Mouse (Mus musculus) CH12.LX (cell line): ENCODE measurements around the gene Rab33a. TPM values are rescaled to one million over a fixed set of nuclear protein-coding genes. Genes with fewer than 3 reads are reported as not detected.

ENCODE experiments used
- DNase-seq: peaks from one replicate; pipeline ENCODE4 v3.0.0-alpha.2; 2013; ENCODE audit errors: extremely low read depth
- H3K27ac ChIP-seq: 2 replicates; pipeline ENCODE4 v1.5.1; 2012; ENCODE audit warnings: low read depth, mild to moderate bottlenecking, control low read depth, moderate library complexity; ENCODE audit not compliant: insufficient read depth
- H3K27me3 ChIP-seq: replicated peaks from 2 replicates; pipeline ENCODE3; 2012; ENCODE audit warnings: inconsistent platforms
- H3K36me3 ChIP-seq, 2 experiments: replicated peaks in 1 of 2; 2 replicates each; pipeline versions ENCODE3 to v1.6.1; 2012; ENCODE audit warnings: inconsistent platforms in 1 of 2, low read length in 1 of 2, mild to moderate bottlenecking in 1 of 2, mixed read lengths in 1 of 2, moderate library complexity in 1 of 2; ENCODE audit not compliant: control insufficient read depth in 1 of 2, insufficient read depth in 1 of 2
- H3K4me1 ChIP-seq, 2 experiments: 2 replicates each; pipeline ENCODE4 v1.6.1; 2012; ENCODE audit warnings: inconsistent platforms in 1 of 2, moderate library complexity in 1 of 2; ENCODE audit not compliant: insufficient read depth in 2 of 2, control insufficient read depth in 1 of 2
- H3K4me2 ChIP-seq: 2 replicates; pipeline ENCODE4 v1.6.1; 2012; ENCODE audit warnings: low read depth, mild to moderate bottlenecking, control low read depth; ENCODE audit not compliant: poor library complexity, insufficient read depth, severe bottlenecking
- H3K4me3 ChIP-seq, 3 experiments: fragments of 150-350 bp in 1 of 3; sonication (generic) in 1 of 3; replicated peaks in 1 of 3; 2 replicates each; pipeline versions ENCODE3 to v1.5.1; 2011 to 2012; ENCODE audit warnings: low read depth in 2 of 3, low read length in 2 of 3, mild to moderate bottlenecking in 2 of 3, moderate library complexity in 2 of 3, control low read depth in 1 of 3, improper control_type of control experiment in 1 of 3, inconsistent platforms in 1 of 3, mixed read lengths in 1 of 3; ENCODE audit not compliant: poor library complexity in 1 of 3
- H3K79me2 ChIP-seq: replicated peaks from 2 replicates; pipeline ENCODE4 v1.6.1; 2012; ENCODE audit warnings: mild to moderate bottlenecking, moderate library complexity; ENCODE audit not compliant: control insufficient read depth, poor library complexity, insufficient read depth, severe bottlenecking; ENCODE audit errors: extremely low read depth
- H3K9ac ChIP-seq: 2 replicates; pipeline ENCODE4 v1.6.1; 2012; ENCODE audit warnings: low read depth, mild to moderate bottlenecking, control low read depth, moderate library complexity; ENCODE audit not compliant: insufficient read depth
- H3K9me3 ChIP-seq: replicated peaks from 2 replicates; pipeline ENCODE3; 2012; ENCODE audit warnings: low read length, inconsistent platforms, mixed read lengths
- BHLHE40 ChIP-seq: IDR thresholded peaks from 2 replicates; pipeline ENCODE4 v1.6.1; 2011; ENCODE audit warnings: mild to moderate bottlenecking, low read depth, low read length, improper control_type of control experiment
- CHD1 ChIP-seq: IDR thresholded peaks from 2 replicates; pipeline ENCODE4 v1.6.1; 2012; ENCODE audit warnings: low read depth, low read length, improper control_type of control experiment, inconsistent platforms
- CHD2 ChIP-seq: IDR thresholded peaks from 2 replicates; pipeline ENCODE4 v1.6.1; 2011; ENCODE audit warnings: low read length, improper control_type of control experiment
- CTCF ChIP-seq, 2 experiments: IDR thresholded peaks in 1 of 2; conservative IDR thresholded peaks in 1 of 2; 2 replicates each; pipeline ENCODE4 v1.5.1; 2011 to 2012; ENCODE audit warnings: low read depth in 2 of 2, low read length in 2 of 2, improper control_type of control experiment in 1 of 2, inconsistent platforms in 1 of 2, mild to moderate bottlenecking in 1 of 2, moderate library complexity in 1 of 2
- E2F4 ChIP-seq: IDR thresholded peaks from 2 replicates; pipeline ENCODE4 v1.6.1; 2011; ENCODE audit warnings: low read depth, low read length, improper control_type of control experiment; ENCODE audit not compliant: insufficient replicate concordance
- ELF1 ChIP-seq: IDR thresholded peaks from 2 replicates; pipeline ENCODE4 v1.6.1; 2014; ENCODE audit warnings: low read depth, mild to moderate bottlenecking, inconsistent platforms, low read length, improper control_type of control experiment
- ETS1 ChIP-seq: conservative IDR thresholded peaks from 2 replicates; pipeline ENCODE4 v1.6.1; 2012; ENCODE audit warnings: low read depth, mild to moderate bottlenecking, inconsistent platforms, low read length, improper control_type of control experiment, moderate library complexity
- GABPA ChIP-seq: IDR thresholded peaks from 2 replicates; pipeline ENCODE4 v1.6.1; 2012; ENCODE audit warnings: low read depth, low read length, improper control_type of control experiment, inconsistent platforms; ENCODE audit not compliant: insufficient replicate concordance
- IRF4 ChIP-seq: IDR thresholded peaks from 2 replicates; pipeline ENCODE4 v1.6.1; 2014; ENCODE audit warnings: low read depth, mild to moderate bottlenecking, inconsistent platforms, low read length, improper control_type of control experiment
- JUN ChIP-seq: IDR thresholded peaks from 2 replicates; pipeline ENCODE4 v1.6.1; 2011; ENCODE audit warnings: low read depth, mild to moderate bottlenecking, low read length, improper control_type of control experiment, moderate library complexity; ENCODE audit not compliant: insufficient read depth
- JUND ChIP-seq: conservative IDR thresholded peaks from 2 replicates; pipeline ENCODE4 v1.6.1; 2011; ENCODE audit warnings: low read depth, low read length, improper control_type of control experiment
- MAFK ChIP-seq: IDR thresholded peaks from 2 replicates; pipeline ENCODE4 v1.6.1; 2011; ENCODE audit warnings: low read length, improper control_type of control experiment; ENCODE audit not compliant: insufficient replicate concordance
- MAX ChIP-seq: IDR thresholded peaks from 2 replicates; pipeline ENCODE4 v1.6.1; 2011; ENCODE audit warnings: low read length, improper control_type of control experiment
- MEF2A ChIP-seq: IDR thresholded peaks from 2 replicates; pipeline ENCODE4 v1.6.1; 2014; ENCODE audit warnings: low read depth, mild to moderate bottlenecking, inconsistent platforms, low read length, improper control_type of control experiment, borderline replicate concordance
- MXI1 ChIP-seq: IDR thresholded peaks from 2 replicates; pipeline ENCODE4 v1.6.1; 2011; ENCODE audit warnings: mild to moderate bottlenecking, low read depth, low read length, improper control_type of control experiment
- MYC ChIP-seq: IDR thresholded peaks from 2 replicates; pipeline ENCODE4 v1.6.1; 2011; ENCODE audit warnings: low read depth, mild to moderate bottlenecking, improper control_type of control experiment, low read length
- NELFE ChIP-seq: IDR thresholded peaks from 2 replicates; pipeline ENCODE4 v1.6.1; 2011; ENCODE audit warnings: low read depth, low read length, improper control_type of control experiment
- NRF1 ChIP-seq: IDR thresholded peaks from 2 replicates; pipeline ENCODE4 v1.6.1; 2014; ENCODE audit warnings: low read depth, mild to moderate bottlenecking, inconsistent platforms, low read length, improper control_type of control experiment, moderate library complexity
- PAX5 ChIP-seq: IDR thresholded peaks from 2 replicates; pipeline ENCODE4 v1.6.1; 2012; ENCODE audit warnings: low read length, inconsistent platforms, mixed read lengths
- POLR2A ChIP-seq: IDR thresholded peaks from 2 replicates; pipeline ENCODE4 v1.6.1; 2011; ENCODE audit warnings: low read depth, mild to moderate bottlenecking, improper control_type of control experiment, low read length
- POLR2AphosphoS2 ChIP-seq: IDR thresholded peaks from 2 replicates; pipeline ENCODE4 v1.6.1; 2011; ENCODE audit warnings: low read depth, low read length, improper control_type of control experiment
- RAD21 ChIP-seq: IDR thresholded peaks from 2 replicates; pipeline ENCODE4 v1.6.1; 2011; ENCODE audit warnings: low read depth, mild to moderate bottlenecking, low read length, improper control_type of control experiment, moderate library complexity
- SIN3A ChIP-seq: IDR thresholded peaks from 2 replicates; pipeline ENCODE4 v1.6.1; 2012; ENCODE audit warnings: low read length, improper control_type of control experiment, inconsistent platforms
- SMC3 ChIP-seq: IDR thresholded peaks from 2 replicates; pipeline ENCODE4 v1.6.1; 2011; ENCODE audit warnings: low read depth, low read length, improper control_type of control experiment
- TCF12 ChIP-seq: IDR thresholded peaks from 2 replicates; pipeline ENCODE4 v1.6.1; 2014; ENCODE audit warnings: low read depth, mild to moderate bottlenecking, inconsistent platforms, low read length, improper control_type of control experiment
- USF2 ChIP-seq: conservative IDR thresholded peaks from 2 replicates; pipeline ENCODE4 v1.6.1; 2011; ENCODE audit warnings: low read depth, low read length, improper control_type of control experiment
- ZKSCAN1 ChIP-seq: IDR thresholded peaks from 2 replicates; pipeline ENCODE4 v1.6.1; 2012; ENCODE audit warnings: low read depth, inconsistent platforms, low read length, improper control_type of control experiment, borderline replicate concordance
- ZMIZ1 ChIP-seq: IDR thresholded peaks from 2 replicates; pipeline ENCODE4 v1.6.1; 2012; ENCODE audit warnings: low read depth, mild to moderate bottlenecking, inconsistent platforms, low read length, improper control_type of control experiment
- ZNF384 ChIP-seq: IDR thresholded peaks from 2 replicates; pipeline ENCODE4 v1.6.1; 2012; ENCODE audit warnings: low read depth, low read length, improper control_type of control experiment, inconsistent platforms
- dilution Hi-C: fragments of 300-500 bp; cut with MboI; formaldehyde crosslinking; loops from 2 replicates; pipeline ENCODE4 v1.14.3; 2020; ENCODE audit warnings: low sequenced_read_pairs; ENCODE audit not compliant: extremely low pct_unique_long_range_greater_than_20kb, extremely low pct_ligation_motif_present
- in situ Hi-C: fragments of 300-500 bp; cut with MboI; formaldehyde crosslinking; loops from 3 replicates; pipeline ENCODE4 v1.14.3; 2019; ENCODE audit warnings: low sequenced_read_pairs, low pct_ligation_motif_present, low pct_unique_long_range_greater_than_20kb, mixed read lengths
- polyA plus RNA-seq: library from polyadenylated mRNA; unstranded; fragments of >175 nt; gene quantifications from 2 replicates; pipeline ENCODE4 v1.2.1, GENCODE M21; 2012; ENCODE audit warnings: low read depth; ENCODE audit not compliant: insufficient read length
- total RNA-seq, 2 experiments: library from RNA; depleted of rRNA; stranded (reverse); fragments of 300-350 nt in 1 of 2; fragments of >200 nt in 1 of 2; gene quantifications; 2 replicates each; pipeline ENCODE4 v1.2.3; 2012 to 2014

The Rab33a gene
- total and polyA plus RNA-seq, 3 experiments = 0.13 TPM; not detected in 2

DNA sequence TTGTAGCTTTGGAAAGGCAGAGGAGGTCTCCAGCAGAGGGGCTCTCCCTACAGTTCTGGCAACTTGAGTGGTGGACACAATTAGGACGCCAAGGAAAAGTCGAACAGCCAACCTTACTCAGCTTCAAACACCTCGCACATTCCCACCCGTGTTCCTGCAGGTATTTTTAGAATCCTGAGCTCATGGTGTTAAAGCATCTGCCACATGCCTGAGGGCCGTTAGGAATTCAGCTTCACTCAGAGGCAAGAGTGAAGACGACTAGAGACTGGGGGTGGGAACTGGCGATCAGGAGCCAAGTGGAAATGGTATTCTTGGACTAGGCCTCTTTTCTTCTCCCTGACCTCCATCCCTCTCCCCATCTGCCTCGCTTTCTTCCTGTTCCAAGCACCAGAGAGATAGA, 6.8 kb downstream of the Rab33a start:
- Histone ChIP-seq H3K9me3 (no peaks in the 10 kb centered on the region), H3K27ac (no peak overlapping the region), H3K4me2 (no peak overlapping the region), H3K4me3 (no peak overlapping the region), H3K36me3 (no peaks in the 10 kb centered on the region), H3K4me1 (peaks cover 0 to 21% of the 10 kb centered on the region in 2 experiments; a peak in 2 of 4 replicates), H3K27me3 (no peaks in the 10 kb centered on the region), H3K79me2 (no peaks in the 10 kb centered on the region), H3K9ac (no peak overlapping the region)
- no peak for TF ChIP-seq MEF2A
- TF ChIP-seq USF2 = no peak
- no peak for TF ChIP-seq POLR2AphosphoS2
- no peak for TF ChIP-seq GABPA
- no peak for TF ChIP-seq ZNF384
- no peak for TF ChIP-seq IRF4
- no peak for TF ChIP-seq CTCF (conservative IDR thresholded peaks at IDR 0.05 in 1 of 2, IDR thresholded peaks at IDR 0.05 in 1 of 2; ENCODE audit: low read depth in 2 of 2, low read length in 2 of 2)
- no peak for TF ChIP-seq E2F4
- no peak for TF ChIP-seq BHLHE40
- TF ChIP-seq ZMIZ1 = no peak
- TF ChIP-seq NRF1 = no peak
- TF ChIP-seq CHD1 = no peak
- no peak for TF ChIP-seq NELFE
- TF ChIP-seq JUND = no peak
- no peak for TF ChIP-seq MAX
- no peak for TF ChIP-seq MYC
- no peak for TF ChIP-seq SMC3
- no peak for TF ChIP-seq CHD2
- TF ChIP-seq MXI1 = no peak
- TF ChIP-seq JUN = no peak
- DNase-seq = no peak
- in situ Hi-C loops (no loop called here), dilution Hi-C loops (no loop called here)

- no peaks in the 10 kb centered on the region for H3K9me3 ChIP-seq
- no peak for DNase-seq
- no peaks in the 10 kb centered on the region for H3K79me2 ChIP-seq
- in situ Hi-C loops = no loop called here
- no peak overlapping the region for H3K9ac ChIP-seq
- no peak overlapping the region for H3K4me3 ChIP-seq
- no peaks in the 10 kb centered on the region for H3K36me3 ChIP-seq
- TF ChIP-seq POLR2AphosphoS2 (no peak), ETS1 (no peak), POLR2A (no peak), RAD21 (no peak), MEF2A (no peak), SIN3A (no peak), MXI1 (no peak), IRF4 (no peak), MAFK (no peak), NRF1 (no peak), ELF1 (no peak), TCF12 (no peak), MAX (no peak), ZKSCAN1 (no peak), PAX5 (no peak), GABPA (no peak), NELFE (no peak), E2F4 (no peak), SMC3 (no peak)
- no peaks in the 10 kb centered on the region for H3K27me3 ChIP-seq
- H3K4me2 ChIP-seq = no peak overlapping the region
- H3K27ac ChIP-seq = no peak overlapping the region
- dilution Hi-C loops = no loop called here
- peaks cover 0 to 21% of the 10 kb centered on the region in 2 experiments; a peak in 2 of 4 replicates for H3K4me1 ChIP-seq
Observed at GRCm38 (mm10) chrX:48526435-48526834, 7.3 kb downstream of the Rab33a start.
